Mouse (Mus musculus): ENCODE measurements around the gene Olfr1245. TPM values are rescaled to one million over a fixed set of nuclear protein-coding genes. Genes with fewer than 3 reads are reported as not detected.

Gene Olfr1245
- not detected for polyA plus RNA-seq (2014; fragmentation: Illumina TruSeq; extraction: RNeasy Lipid Tissue Mini Kit (QIAGEN cat#74804); ENCODE audit: low read depth, low replicate concordance)

DNA sequence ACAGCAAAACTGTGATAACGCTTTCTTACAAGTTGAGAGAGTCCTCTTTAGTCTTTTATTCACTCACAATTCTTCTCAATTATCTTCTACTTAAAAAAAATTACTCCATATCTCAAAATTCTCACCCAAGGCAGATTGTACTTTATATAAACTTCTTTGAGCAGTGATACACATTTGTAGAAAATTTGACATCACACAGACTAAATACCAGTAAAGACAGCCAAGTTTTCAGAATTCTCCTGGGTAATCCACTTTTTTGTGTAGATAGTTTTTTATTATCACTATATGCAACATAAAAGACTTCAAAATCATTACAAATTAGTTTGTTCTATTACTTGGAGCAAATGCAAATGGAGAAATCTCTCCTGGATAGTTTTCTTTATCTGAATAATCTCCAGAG, at the start of gene Olfr1245:
TSS of gene Olfr1245 (minus strand) at position 101 of the 400 bp plus-strand sequence.

DNA sequence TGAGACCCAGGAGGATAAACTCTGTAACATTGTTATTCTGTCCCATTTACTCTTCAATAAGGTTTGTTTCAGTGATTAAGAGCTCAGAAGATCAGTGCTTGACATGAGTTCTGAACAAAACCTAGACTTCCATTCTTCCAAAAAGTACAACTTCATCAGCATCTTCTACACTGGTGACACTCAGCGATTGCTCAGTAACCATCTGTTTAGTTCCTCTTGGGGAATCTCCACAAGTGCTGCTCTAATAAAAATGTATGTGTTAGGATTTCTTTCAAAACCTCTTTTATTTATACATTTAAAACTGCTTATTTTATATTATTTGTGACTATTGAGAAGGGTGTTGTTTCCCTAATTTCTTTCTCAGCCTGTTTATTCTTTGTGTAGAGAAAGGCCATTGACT, 39.9 kb upstream of the Olfr1245 start, which contains the start of gene Olfr1248:
TSS of gene Olfr1248 (minus strand) at position 101 of the 400 bp plus-strand sequence.

GRCm38 (mm10) chr2:89614030-89614429, 35.8 kb upstream of the Olfr1245 start, which contains the start of gene Olfr1247:
Olfr1247 (minus strand) TSS chr2:89614130.

DNA sequence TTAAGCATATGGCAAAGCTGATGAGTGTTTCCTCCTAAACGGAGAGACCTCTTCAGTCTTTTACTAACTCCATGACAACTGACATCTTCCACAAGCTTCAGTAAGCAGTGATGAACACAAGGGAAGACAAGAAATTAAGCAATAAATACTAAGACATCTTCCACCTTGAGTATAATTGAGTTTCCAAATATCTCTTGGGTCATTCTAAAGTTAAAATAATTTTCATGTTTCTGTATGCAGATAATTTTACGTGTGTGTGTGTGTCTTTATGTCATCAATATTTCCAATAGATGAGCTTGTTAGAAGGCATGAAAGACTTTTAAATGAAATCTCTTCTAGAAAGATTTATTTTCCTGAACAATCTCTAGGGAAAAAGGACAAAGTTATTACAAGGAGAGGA, 14.8 kb upstream of the Olfr1245 start, which contains the start of gene Olfr1246:
TSS of gene Olfr1246 (minus strand) at position 101 of the 400 bp plus-strand sequence.

GRCm38 (mm10) chr2:89531387-89531786, 46.9 kb downstream of the Olfr1245 start, which contains the start of gene Olfr1243:
Olfr1243 (minus strand) TSS chr2:89531487.

Other genes starting within 250 kb of the Olfr1245 start
- gene Olfr1232, start 248.8 kb downstream of the Olfr1245 start, polyA plus RNA-seq (2014; fragmentation: Illumina TruSeq; extraction: RNeasy Lipid Tissue Mini Kit (QIAGEN cat#74804); ENCODE audit: low read depth, low replicate concordance): not detected
- gene Olfr1233, start 236.0 kb downstream of the Olfr1245 start, polyA plus RNA-seq (2014; fragmentation: Illumina TruSeq; extraction: RNeasy Lipid Tissue Mini Kit (QIAGEN cat#74804); ENCODE audit: low read depth, low replicate concordance): not detected
- gene Olfr1234, start 213.6 kb downstream of the Olfr1245 start, polyA plus RNA-seq (2014; fragmentation: Illumina TruSeq; extraction: RNeasy Lipid Tissue Mini Kit (QIAGEN cat#74804); ENCODE audit: low read depth, low replicate concordance): not detected
- gene Olfr1238, start 168.8 kb downstream of the Olfr1245 start, polyA plus RNA-seq (2014; fragmentation: Illumina TruSeq; extraction: RNeasy Lipid Tissue Mini Kit (QIAGEN cat#74804); ENCODE audit: low read depth, low replicate concordance): not detected
- not detected for gene Olfr1239, start 158.0 kb downstream of the Olfr1245 start, polyA plus RNA-seq (2014; fragmentation: Illumina TruSeq; extraction: RNeasy Lipid Tissue Mini Kit (QIAGEN cat#74804); ENCODE audit: low read depth, low replicate concordance)
- gene Olfr1240, start 135.4 kb downstream of the Olfr1245 start, polyA plus RNA-seq (2014; fragmentation: Illumina TruSeq; extraction: RNeasy Lipid Tissue Mini Kit (QIAGEN cat#74804); ENCODE audit: low read depth, low replicate concordance): not detected
- gene Olfr1241, start 91.3 kb downstream of the Olfr1245 start, polyA plus RNA-seq (2014; fragmentation: Illumina TruSeq; extraction: RNeasy Lipid Tissue Mini Kit (QIAGEN cat#74804); ENCODE audit: low read depth, low replicate concordance): not detected
- not detected for gene Olfr1242, start 80.1 kb downstream of the Olfr1245 start, polyA plus RNA-seq (2014; fragmentation: Illumina TruSeq; extraction: RNeasy Lipid Tissue Mini Kit (QIAGEN cat#74804); ENCODE audit: low read depth, low replicate concordance)
- not detected for gene Olfr1243, start 47.0 kb downstream of the Olfr1245 start, polyA plus RNA-seq (2014; fragmentation: Illumina TruSeq; extraction: RNeasy Lipid Tissue Mini Kit (QIAGEN cat#74804); ENCODE audit: low read depth, low replicate concordance)
- not detected for gene Olfr1246, start 14.7 kb upstream of the Olfr1245 start, polyA plus RNA-seq (2014; fragmentation: Illumina TruSeq; extraction: RNeasy Lipid Tissue Mini Kit (QIAGEN cat#74804); ENCODE audit: low read depth, low replicate concordance)
- gene Olfr1247, start 35.7 kb upstream of the Olfr1245 start, polyA plus RNA-seq (2014; fragmentation: Illumina TruSeq; extraction: RNeasy Lipid Tissue Mini Kit (QIAGEN cat#74804); ENCODE audit: low read depth, low replicate concordance): not detected
- not detected for gene Olfr1248, start 39.8 kb upstream of the Olfr1245 start, polyA plus RNA-seq (2014; fragmentation: Illumina TruSeq; extraction: RNeasy Lipid Tissue Mini Kit (QIAGEN cat#74804); ENCODE audit: low read depth, low replicate concordance)
- not detected for gene Olfr1249, start 56.5 kb upstream of the Olfr1245 start, polyA plus RNA-seq (2014; fragmentation: Illumina TruSeq; extraction: RNeasy Lipid Tissue Mini Kit (QIAGEN cat#74804); ENCODE audit: low read depth, low replicate concordance)
- not detected for gene Olfr1250, start 83.0 kb upstream of the Olfr1245 start, polyA plus RNA-seq (2014; fragmentation: Illumina TruSeq; extraction: RNeasy Lipid Tissue Mini Kit (QIAGEN cat#74804); ENCODE audit: low read depth, low replicate concordance)
- gene Olfr1251, start 93.5 kb upstream of the Olfr1245 start, polyA plus RNA-seq (2014; fragmentation: Illumina TruSeq; extraction: RNeasy Lipid Tissue Mini Kit (QIAGEN cat#74804); ENCODE audit: low read depth, low replicate concordance): not detected
- gene Olfr1252, start 146.6 kb upstream of the Olfr1245 start, polyA plus RNA-seq (2014; fragmentation: Illumina TruSeq; extraction: RNeasy Lipid Tissue Mini Kit (QIAGEN cat#74804); ENCODE audit: low read depth, low replicate concordance): not detected
- gene Olfr1253, start 178.6 kb upstream of the Olfr1245 start, polyA plus RNA-seq (2014; fragmentation: Illumina TruSeq; extraction: RNeasy Lipid Tissue Mini Kit (QIAGEN cat#74804); ENCODE audit: low read depth, low replicate concordance): not detected
- not detected for gene Olfr1254, start 215.2 kb upstream of the Olfr1245 start, polyA plus RNA-seq (2014; fragmentation: Illumina TruSeq; extraction: RNeasy Lipid Tissue Mini Kit (QIAGEN cat#74804); ENCODE audit: low read depth, low replicate concordance)
- gene Olfr1255, start 233.6 kb upstream of the Olfr1245 start, polyA plus RNA-seq (2014; fragmentation: Illumina TruSeq; extraction: RNeasy Lipid Tissue Mini Kit (QIAGEN cat#74804); ENCODE audit: low read depth, low replicate concordance): not detected

All from adrenal gland, adult 10 weeks (tissue).